Mouse (Mus musculus) E14TG2a.4 (cell line): ENCODE results near the gene Psmb6.
A peak's percentile ranks its signal among the peaks of the same experiment; 100 is the strongest.
"Not testable (repeated sequence)": the region's sequence is repeated elsewhere in the genome, so short reads cannot be mapped to it uniquely, and the experiment has no call there.

Experiments used
- H3K27me3 ChIP-seq: 2 replicates; pipeline ENCODE4 v1.6.1; 2014; ENCODE audit warnings: low read length, control low read depth; ENCODE audit not compliant: insufficient read depth
- H3K36me3 ChIP-seq: 2 replicates; pipeline ENCODE4 v1.6.1; 2014; ENCODE audit warnings: low read length, control low read depth; ENCODE audit not compliant: insufficient read depth
- H3K4me1 ChIP-seq: replicated peaks from 2 replicates; pipeline ENCODE4 v1.6.1; 2014; ENCODE audit warnings: low read depth, low read length, control low read depth
- H3K4me3 ChIP-seq: replicated peaks from 2 replicates; pipeline ENCODE4 v1.5.1; 2014; ENCODE audit warnings: mild to moderate bottlenecking, low read length
- H3K9me3 ChIP-seq: 2 replicates; pipeline ENCODE4 v1.6.1; 2014; ENCODE audit warnings: low read length, control low read depth
- CTCF ChIP-seq: conservative IDR thresholded peaks from 2 replicates; pipeline ENCODE4 v1.5.1; 2014; ENCODE audit warnings: low read length
- NANOG ChIP-seq: IDR thresholded peaks from 2 replicates; pipeline ENCODE4 v1.6.1; 2014; ENCODE audit warnings: borderline replicate concordance, low read length, mixed read lengths
- POU5F1 ChIP-seq: IDR thresholded peaks from 2 replicates; pipeline ENCODE4 v1.6.1; 2014; ENCODE audit warnings: low read length, borderline replicate concordance

Psmb6 gene

GRCm38 (mm10) chr11:70516352-70516751 is 8.8 kb upstream of the Psmb6 start:
- no peaks in the 10 kb centered on the region for H3K36me3 ChIP-seq
- peaks cover 36% of the 10 kb centered on the region for H3K27me3 ChIP-seq
- no peak for TF ChIP-seq NANOG
- peak; percentile 74 for TF ChIP-seq CTCF
- H3K4me1 ChIP-seq, result peaks cover 32% of the 10 kb centered on the region
- no peaks in the 10 kb centered on the region for H3K9me3 ChIP-seq
- no peak overlapping the region for H3K4me3 ChIP-seq

- Histone ChIP-seq H3K36me3 (no peaks in the 10 kb centered on the region), H3K27me3 (peaks cover 34% of the 10 kb centered on the region), H3K4me3 (no peak overlapping the region), H3K4me1 (peaks cover 39% of the 10 kb centered on the region), H3K9me3 (no peaks in the 10 kb centered on the region)
- no peak for TF ChIP-seq CTCF
- TF ChIP-seq POU5F1, result no peak
- no peak for TF ChIP-seq NANOG
Observed at GRCm38 (mm10) chr11:70518436-70518835, 6.7 kb upstream of the Psmb6 start.

GRCm38 (mm10) chr11:70518923-70519322 is 6.2 kb upstream of the Psmb6 start, which contains the start of gene Gltpd2:
TSS of gene Gltpd2 (plus strand) at chr11:70519196.
- Histone ChIP-seq H3K4me3 (peak within 1 kb of the TSS; percentile 78), H3K27me3 (peaks cover 30% of the 10 kb centered on the region), H3K9me3 (no peaks in the 10 kb centered on the region), H3K36me3 (no peaks in the 10 kb centered on the region), H3K4me1 (peaks cover 38% of the 10 kb centered on the region)
- TF ChIP-seq CTCF, result no peak

GRCm38 (mm10) chr11:70520178-70520769 is 4.9 kb upstream of the Psmb6 start:
- no peaks in the 10 kb centered on the region for H3K9me3 ChIP-seq
- TF ChIP-seq POU5F1, result no peak
- no peak for TF ChIP-seq NANOG
- TF ChIP-seq CTCF, result no peak
- H3K4me1 ChIP-seq, result peaks cover 41% of the 10 kb centered on the region
- H3K4me3 ChIP-seq, result peak overlapping the region; percentile 78
- peaks cover 27% of the 10 kb centered on the region for H3K27me3 ChIP-seq
- no peaks in the 10 kb centered on the region for H3K36me3 ChIP-seq

- Histone ChIP-seq H3K36me3 (peaks cover 27% of the 10 kb centered on the region), H3K27me3 (peaks cover 26% of the 10 kb centered on the region), H3K4me1 (peaks cover 57% of the 10 kb centered on the region)
- not testable (repeated sequence) for H3K9me3 ChIP-seq, H3K4me3 ChIP-seq
Observed at GRCm38 (mm10) chr11:70523306-70523989, 1.7 kb upstream of the Psmb6 start.

- peaks cover 46% of the 10 kb centered on the region for H3K4me1 ChIP-seq
- peaks cover 38% of the 10 kb centered on the region for H3K36me3 ChIP-seq
- no peaks in the 10 kb centered on the region for H3K9me3 ChIP-seq
- H3K27me3 ChIP-seq, result peaks cover 13% of the 10 kb centered on the region
- TF ChIP-seq CTCF (no peak), POU5F1 (no peak), NANOG (no peak)
- H3K4me3 ChIP-seq, result peak overlapping the region; percentile 99
Observed at GRCm38 (mm10) chr11:70524782-70525181, 385 bp upstream of the Psmb6 start.

GRCm38 (mm10) chr11:70525726-70526125 is 559 bp downstream of the Psmb6 start:
- Histone ChIP-seq H3K27me3 (peaks cover 3% of the 10 kb centered on the region), H3K36me3 (peaks cover 38% of the 10 kb centered on the region), H3K9me3 (no peaks in the 10 kb centered on the region), H3K4me1 (peaks cover 38% of the 10 kb centered on the region), H3K4me3 (peak overlapping the region; percentile 99)
- TF ChIP-seq NANOG (no peak), POU5F1 (no peak)

- peak overlapping the region; percentile 99 for H3K4me3 ChIP-seq
Observed at GRCm38 (mm10) chr11:70526211-70526610, 1.0 kb downstream of the Psmb6 start.

GRCm38 (mm10) chr11:70528610-70529009 is 3.4 kb downstream of the Psmb6 start:
- no peaks in the 10 kb centered on the region for H3K27me3 ChIP-seq
- peaks cover 38% of the 10 kb centered on the region for H3K36me3 ChIP-seq
- H3K4me3 ChIP-seq, result no peak overlapping the region
- no peak for TF ChIP-seq NANOG
- no peak for TF ChIP-seq CTCF
- TF ChIP-seq POU5F1, result no peak
- peaks cover 33% of the 10 kb centered on the region for H3K4me1 ChIP-seq
- no peaks in the 10 kb centered on the region for H3K9me3 ChIP-seq

More at GRCm38 (mm10) chr11:70526211-70526610, 1.0 kb downstream of the Psmb6 start:
- TF ChIP-seq POU5F1 (no peak), NANOG (no peak), CTCF (no peak)
- peaks cover 35% of the 10 kb centered on the region for H3K4me1 ChIP-seq
- H3K9me3 ChIP-seq, result no peaks in the 10 kb centered on the region
- H3K27me3 ChIP-seq, result no peaks in the 10 kb centered on the region
- peaks cover 38% of the 10 kb centered on the region for H3K36me3 ChIP-seq

- peaks cover 21% of the 10 kb centered on the region for H3K4me1 ChIP-seq
- H3K4me3 ChIP-seq, H3K27me3 ChIP-seq, H3K9me3 ChIP-seq: not testable (repeated sequence)
- H3K36me3 ChIP-seq, result peaks cover 35% of the 10 kb centered on the region
Observed at GRCm38 (mm10) chr11:70531065-70531464, 5.9 kb downstream of the Psmb6 start.
